Mouse (Mus musculus) spleen, adult 2 months (tissue): ENCODE results near the gene Ccl3.

Experiments used
- CTCF ChIP-seq: fragments of 200-500 bp; IDR thresholded peaks from 2 replicates; pipeline ENCODE4 v1.5.1; 2011; ENCODE audit warnings: mild to moderate bottlenecking, inconsistent platforms; ENCODE audit not compliant: insufficient read depth, insufficient read length, insufficient replicate concordance; ENCODE audit errors: extremely low read depth
- POLR2A ChIP-seq: fragments of 200-500 bp; IDR thresholded peaks from 2 replicates; pipeline ENCODE4 v1.6.1; 2011; ENCODE audit warnings: low read depth, low read length, inconsistent platforms

GRCm38 (mm10) chr11:83689918-83690317 is 40.8 kb upstream of the Ccl3 start:
- no peak for TF ChIP-seq CTCF
- TF ChIP-seq POLR2A, result no peak
